In the genomic region with DNA sequence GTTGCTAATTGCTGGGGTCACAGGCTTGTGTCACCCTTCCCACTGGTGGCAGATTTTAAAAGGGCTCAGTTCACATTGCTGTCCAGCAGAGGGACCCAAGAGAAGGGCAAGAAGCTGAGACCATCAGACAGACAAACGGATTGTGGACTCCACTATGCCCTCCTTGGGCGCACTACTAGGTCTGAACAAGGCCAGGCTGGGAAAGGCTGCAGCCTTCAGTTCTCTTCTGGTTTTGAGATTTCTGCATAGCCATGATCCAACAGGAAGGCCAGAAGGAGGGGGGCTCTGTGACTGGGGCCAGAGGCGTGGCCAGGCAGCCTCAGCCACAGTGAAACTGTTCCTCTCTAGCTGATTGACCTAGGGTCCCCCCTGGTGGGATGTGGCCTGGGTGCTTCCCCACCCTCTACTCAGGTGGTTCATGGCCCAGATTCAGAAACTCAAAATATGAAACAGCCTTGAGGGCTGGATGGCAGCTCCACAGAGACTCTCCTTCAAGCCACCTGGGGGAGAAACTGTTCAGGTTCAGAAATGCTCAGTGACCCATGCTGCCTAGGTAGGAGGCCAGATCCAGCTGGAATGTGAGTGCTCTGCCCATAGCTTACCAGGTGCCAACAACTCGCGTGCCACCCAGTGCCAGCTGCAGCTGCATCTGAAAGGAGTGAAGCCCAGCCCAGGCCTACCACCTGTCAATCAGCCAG, we compare ENCODE assay signal across 8 mouse cellular contexts. TPM values are rescaled to one million over a fixed set of nuclear protein-coding genes. Genes with fewer than 3 reads are reported as not detected.
DNase-seq lines count a peak whose midpoint lies in the region; ATAC-seq and TF ChIP-seq lines count a peak whose summit lies in the region.
"Had no signal": no experiment of that assay in that cellular context is flagged by ENCODE, and none has a peak within 500 bp of the region (broad histone marks: within the 10 kb centered on the region; RNA-seq: fewer than 3 reads in every experiment).

No protein-coding gene starts in this region.

- no peaks in the 10 kb centered on the region for H3K9me3 ChIP-seq in forebrain, embryonic 14.5 days (replicated peaks; ENCODE audit: control insufficient read depth, low read length)
- H3K9me3 ChIP-seq: heart, embryonic 13.5 days had no signal

- no peaks in the 10 kb centered on the region for H3K27me3 ChIP-seq in C2C12 (ENCODE audit: control insufficient read depth, insufficient read depth, insufficient read length)
- H3K27me3 ChIP-seq in forebrain, embryonic 14.5 days (replicated peaks; ENCODE audit: control insufficient read depth, insufficient read depth, low read length) = no peaks in the 10 kb centered on the region
- H3K27me3 ChIP-seq: heart, embryonic 13.5 days had no signal

- H3K4me1 ChIP-seq in forebrain, embryonic 14.5 days (ENCODE audit: control insufficient read depth, insufficient read depth, low read length) = no peaks in the 10 kb centered on the region

- DNase-seq in 3134 (ENCODE audit: extremely low read depth, insufficient read length, low spot score) = peak; percentile 40
- DNase-seq in kidney, postnatal 36 days = peak; percentile 88 to 94
- DNase-seq in spleen, postnatal 10 days (ENCODE audit: low spot score in 2 of 2) = peak; percentile 30 to 56
- no peak for DNase-seq in left cerebral cortex, adult 8-10 months (ENCODE audit: low spot score in 2 of 2)
- DNase-seq in forebrain, embryonic 14.5 days (ENCODE audit: low spot score) = no peak

- no peak overlapping the region for H3K4me3 ChIP-seq in C2C12 (ENCODE audit: insufficient read depth, poor library complexity, severe bottlenecking)
- no peak overlapping the region for H3K4me3 ChIP-seq in forebrain, embryonic 14.5 days (ENCODE audit: low read depth, low read length)
- H3K4me3 ChIP-seq: heart, embryonic 13.5 days had no signal

- H3K79me2 ChIP-seq in C2C12 (ENCODE audit: control insufficient read depth, insufficient read depth) = no peaks in the 10 kb centered on the region

- no peak overlapping the region for H3K4me2 ChIP-seq in forebrain, embryonic 14.5 days (ENCODE audit: low read length)
- H3K4me2 ChIP-seq: heart, embryonic 13.5 days had no signal

- no peak overlapping the region for H3K27ac ChIP-seq in forebrain, embryonic 14.5 days (ENCODE audit: low read depth, low read length)
- H3K27ac ChIP-seq: heart, embryonic 13.5 days had no signal

- peak; percentile 27 for TF ChIP-seq CTCF in C2C12 (IDR thresholded peaks at IDR 0.05; ENCODE audit: control insufficient read depth, insufficient read depth, insufficient read length)

- no peak overlapping the region for H3ac ChIP-seq in C2C12 (ENCODE audit: control insufficient read depth, insufficient read length, low read depth)

- ATAC-seq in common myeloid progenitor, adult 5-6 weeks (replicated peaks; ENCODE audit: low read depth, poor library complexity, severe bottlenecking) = peak; percentile 79
- no peak for ATAC-seq in forebrain, embryonic 14.5 days

- H3K36me3 ChIP-seq in C2C12 (ENCODE audit: control insufficient read depth, insufficient read depth) = no peaks in the 10 kb centered on the region
- H3K36me3 ChIP-seq in forebrain, embryonic 14.5 days (ENCODE audit: control insufficient read depth, insufficient read depth, low read length) = no peaks in the 10 kb centered on the region
- H3K36me3 ChIP-seq: heart, embryonic 13.5 days had no signal

- H3K9ac ChIP-seq in forebrain, embryonic 14.5 days (ENCODE audit: low read length) = no peak overlapping the region
- H3K9ac ChIP-seq: heart, embryonic 13.5 days had no signal

- H3K79me3 ChIP-seq in C2C12 (ENCODE audit: low read depth) = no peaks in the 10 kb centered on the region

- WGBS in forebrain, embryonic 14.5 days = 66% methylated on average over 5 of the region's 5 CpGs

TF ChIP-seq in C2C12, 6 proteins besides CTCF, POLR2A, EP300 and RAD21:
- no peak for TF ChIP-seq MYOG (IDR thresholded peaks at IDR 0.05; ENCODE audit: control insufficient read depth, extremely low read depth, insufficient read length)
- TF ChIP-seq MAX (IDR thresholded peaks at IDR 0.05) = no peak
- TF ChIP-seq FOSL1 (IDR thresholded peaks at IDR 0.05; ENCODE audit: insufficient read depth, low read length, poor library complexity, severe bottlenecking) = no peak
- no peak for TF ChIP-seq CEBPB (IDR thresholded peaks at IDR 0.05; ENCODE audit: low read depth)
- no peak for TF ChIP-seq MYOD1 (IDR thresholded peaks at IDR 0.05; ENCODE audit: control insufficient read depth, insufficient read length, low read depth)
- TF ChIP-seq USF1 (IDR thresholded peaks at IDR 0.05; ENCODE audit: low read depth) = no peak

RNA-seq across cellular contexts. Expression of gene Ccdc88b, which starts 13.7 kb away (rescaled TPM):
- polyA plus RNA-seq in C2C12 (2012; fragmentation: generic; extraction: Trizol) = 0.27 TPM
- total RNA-seq in common myeloid progenitor, adult 5-6 weeks (2017) = 29.1 and 65.5 TPM in 2 replicates
- 1 to 10 TPM; 4.6 to 6.3 (median 5.8) TPM for total RNA-seq in left cerebral cortex, adult 8-10 months (2022)
- polyA plus RNA-seq in forebrain, embryonic 14.5 days (2014; fragmentation: Nextera tagmentation; extraction: Ambion mirVana) = 0.07 and 0.37 TPM in 2 replicates

RNA-seq across cellular contexts. Expression of gene Rps6ka4, which starts 31.3 kb away (rescaled TPM):
- polyA plus RNA-seq in C2C12 (2012; fragmentation: generic; extraction: Trizol) = 103 TPM
- 5.8 and 6.8 TPM in 2 replicates for total RNA-seq in common myeloid progenitor, adult 5-6 weeks (2017)
- total RNA-seq in left cerebral cortex, adult 8-10 months (2022) = 10 to 100 TPM; 41.9 to 59.0 (median 49.0) TPM
- polyA plus RNA-seq in forebrain, embryonic 14.5 days (2014; fragmentation: Nextera tagmentation; extraction: Ambion mirVana) = 3.0 and 7.0 TPM in 2 replicates

RNA-seq across cellular contexts. Expression of gene Trmt112, which starts 37.8 kb away (rescaled TPM):
- polyA plus RNA-seq in C2C12 (2012; fragmentation: generic; extraction: Trizol) = 264 TPM
- total RNA-seq in common myeloid progenitor, adult 5-6 weeks (2017) = 251 and 275 TPM in 2 replicates
- total RNA-seq in left cerebral cortex, adult 8-10 months (2022) = 10 to 100 TPM; 35.0 to 55.2 (median 44.9) TPM
- polyA plus RNA-seq in forebrain, embryonic 14.5 days (2014; fragmentation: Nextera tagmentation; extraction: Ambion mirVana) = 125 and 150 TPM in 2 replicates

RNA-seq across cellular contexts. Expression of gene Prdx5, which starts 38.2 kb away (rescaled TPM):
- polyA plus RNA-seq in C2C12 (2012; fragmentation: generic; extraction: Trizol) = 270 TPM
- 131 and 139 TPM in 2 replicates for total RNA-seq in common myeloid progenitor, adult 5-6 weeks (2017)
- 100 to 1,000 TPM; 294 to 374 (median 338) TPM for total RNA-seq in left cerebral cortex, adult 8-10 months (2022)
- polyA plus RNA-seq in forebrain, embryonic 14.5 days (2014; fragmentation: Nextera tagmentation; extraction: Ambion mirVana) = 229 and 233 TPM in 2 replicates

RNA-seq across cellular contexts. Expression of gene Esrra, which starts 49.9 kb away (rescaled TPM):
- 43.2 TPM for polyA plus RNA-seq in C2C12 (2012; fragmentation: generic; extraction: Trizol)
- 17.9 and 18.2 TPM in 2 replicates for total RNA-seq in common myeloid progenitor, adult 5-6 weeks (2017)
- 10 to 100 TPM; 60.5 to 66.0 (median 63.4) TPM for total RNA-seq in left cerebral cortex, adult 8-10 months (2022)
- 6.3 and 7.0 TPM in 2 replicates for polyA plus RNA-seq in forebrain, embryonic 14.5 days (2014; fragmentation: Nextera tagmentation; extraction: Ambion mirVana)

Comparison
In these comparisons a context has a peak if more than half of its experiments do, and no peak if none do; other contexts are left out.
1. DNase-seq: peak in 3134 (single experiment), kidney, postnatal 36 days (2 of 2) and spleen, postnatal 10 days (2 of 2); none in left cerebral cortex, adult 8-10 months (0 of 2) and forebrain, embryonic 14.5 days (single experiment).